Mouse (Mus musculus) liver, adult 2 months (tissue): Measurements from ENCODE around the gene Fam120a.

Experiments
- CTCF ChIP-seq: fragments of 200-500 bp; IDR thresholded peaks from 2 replicates; pipeline ENCODE4 v1.5.1; 2011; ENCODE audit warnings: low read depth, low read length, control low read depth
- POLR2A ChIP-seq: fragments of 200-500 bp; IDR thresholded peaks from 2 replicates; pipeline ENCODE4 v1.6.1; 2011; ENCODE audit warnings: low read length, control low read depth; ENCODE audit not compliant: insufficient read depth; ENCODE audit errors: extremely low read depth

DNA sequence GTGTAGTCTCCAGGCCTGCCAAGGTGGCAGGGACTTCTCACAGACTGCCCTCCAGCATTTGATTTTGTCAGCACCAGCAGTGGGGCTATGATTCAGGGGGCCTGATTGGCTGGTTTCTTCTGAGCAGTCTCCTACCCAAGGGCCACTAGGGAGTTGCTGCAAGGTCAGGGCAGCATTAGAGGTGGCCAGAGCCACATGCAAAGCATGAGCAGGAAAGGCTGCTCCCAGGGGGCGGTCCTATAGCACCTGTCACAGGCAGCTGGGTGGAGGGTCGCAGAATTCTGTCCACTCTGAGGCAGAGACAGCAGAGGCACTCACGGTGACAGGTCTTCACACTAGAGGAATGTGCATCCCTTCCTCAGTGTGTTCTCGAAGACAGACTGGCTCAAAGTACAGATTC lies 109.0 kb downstream of the Fam120a start:
- TF ChIP-seq CTCF (no peak), POLR2A (no peak)
